Mouse (Mus musculus): ENCODE results near the gene Frmd4a.

Frmd4a gene

DNA sequence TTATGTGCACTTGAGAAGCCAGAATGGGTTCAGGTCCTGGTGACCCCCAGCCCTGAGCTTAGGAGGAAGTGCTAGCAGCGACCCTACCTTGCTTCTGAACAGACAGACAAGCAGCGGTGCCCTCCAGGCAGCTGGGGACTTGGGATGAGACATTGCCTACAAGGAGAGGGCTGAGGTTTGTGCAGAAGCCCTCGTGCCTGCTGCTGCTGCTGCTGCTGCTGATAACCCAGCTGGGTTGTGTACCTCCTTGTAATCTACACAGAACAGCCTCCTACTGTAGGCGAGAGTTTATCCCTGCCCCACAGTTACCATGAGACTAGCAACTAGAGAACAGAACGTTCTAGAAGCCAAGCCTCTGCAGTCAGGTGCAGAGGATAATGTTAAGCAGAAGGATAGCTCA lies 543.7 kb downstream of the Frmd4a start:
- DNase-seq, result no peak

DNA sequence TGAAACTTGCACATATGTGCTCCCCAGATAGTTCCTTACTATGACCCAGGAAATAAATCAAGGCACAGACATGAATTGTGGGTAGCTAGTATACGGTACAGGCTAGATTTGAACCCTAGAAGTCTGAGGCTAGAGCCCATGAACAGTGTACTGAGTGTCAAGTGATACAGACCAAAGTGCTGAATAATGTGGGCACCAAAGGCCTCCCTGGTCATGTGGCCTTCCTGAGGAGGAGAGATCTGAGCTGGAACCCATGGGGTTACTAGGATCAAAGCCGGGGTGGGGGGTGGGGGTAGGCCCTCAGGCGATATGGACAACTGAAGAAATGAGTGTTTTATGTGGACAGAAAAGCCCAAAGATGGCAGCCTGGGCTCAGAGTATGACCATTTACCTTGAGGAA lies 544.9 kb downstream of the Frmd4a start:
- no peak for DNase-seq

- no peak for DNase-seq
Measured at GRCm38 (mm10) chr2:4562826-4563225, 545.3 kb downstream of the Frmd4a start.

DNA sequence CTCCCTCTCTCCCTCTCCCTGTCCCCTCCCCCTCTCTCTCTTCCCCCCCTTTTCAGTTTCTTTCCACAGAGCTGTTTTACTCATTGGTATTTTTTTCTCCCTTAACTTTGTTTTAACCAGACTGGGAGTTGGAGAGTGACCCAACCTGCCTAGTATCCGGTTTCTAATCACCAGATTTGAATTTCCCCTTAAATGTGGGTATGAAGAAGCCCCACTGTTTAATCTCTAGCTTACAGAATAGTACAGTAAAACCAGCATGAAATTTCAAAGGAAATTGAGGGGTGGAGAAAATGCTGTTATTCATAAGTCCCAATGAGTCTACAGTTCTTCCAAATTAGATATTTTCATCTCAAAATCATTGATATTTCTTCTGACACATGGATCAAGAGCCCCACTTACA lies 545.8 kb downstream of the Frmd4a start:
- DNase-seq, result no peak

DNA sequence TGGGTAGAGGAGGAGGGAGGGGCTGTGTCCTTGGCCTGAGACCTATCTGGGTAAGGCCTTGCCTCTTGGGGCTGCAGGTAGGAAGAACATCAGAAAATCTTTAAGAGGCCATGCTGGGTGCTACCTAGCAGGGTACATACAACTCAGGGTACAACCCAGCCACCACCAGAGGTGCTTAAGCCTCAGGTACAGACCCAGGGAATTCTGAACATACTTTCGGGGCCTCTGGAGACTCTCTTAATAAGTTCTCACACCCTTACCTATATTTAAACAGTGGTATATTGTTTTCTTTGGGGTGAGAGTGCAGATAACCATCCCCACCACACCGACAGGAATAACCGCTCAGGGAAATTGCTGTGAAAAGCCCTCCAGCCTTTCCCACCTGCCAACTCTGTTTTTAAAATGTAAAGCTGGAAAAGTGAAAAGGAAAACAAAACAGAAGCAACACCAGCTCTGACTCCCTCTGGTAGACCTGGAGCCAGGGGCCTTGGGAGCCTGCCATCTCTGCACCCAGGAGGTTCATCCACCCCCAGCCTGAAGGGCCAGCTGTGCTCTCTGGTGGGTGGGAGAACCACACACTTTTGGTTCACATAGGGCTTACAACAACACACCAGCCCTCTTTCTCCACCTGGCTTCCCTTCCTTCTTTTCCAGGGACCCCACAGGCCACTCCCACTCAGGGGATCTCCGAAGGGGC lies 548.9 kb downstream of the Frmd4a start:
- no peak for DNase-seq

DNA sequence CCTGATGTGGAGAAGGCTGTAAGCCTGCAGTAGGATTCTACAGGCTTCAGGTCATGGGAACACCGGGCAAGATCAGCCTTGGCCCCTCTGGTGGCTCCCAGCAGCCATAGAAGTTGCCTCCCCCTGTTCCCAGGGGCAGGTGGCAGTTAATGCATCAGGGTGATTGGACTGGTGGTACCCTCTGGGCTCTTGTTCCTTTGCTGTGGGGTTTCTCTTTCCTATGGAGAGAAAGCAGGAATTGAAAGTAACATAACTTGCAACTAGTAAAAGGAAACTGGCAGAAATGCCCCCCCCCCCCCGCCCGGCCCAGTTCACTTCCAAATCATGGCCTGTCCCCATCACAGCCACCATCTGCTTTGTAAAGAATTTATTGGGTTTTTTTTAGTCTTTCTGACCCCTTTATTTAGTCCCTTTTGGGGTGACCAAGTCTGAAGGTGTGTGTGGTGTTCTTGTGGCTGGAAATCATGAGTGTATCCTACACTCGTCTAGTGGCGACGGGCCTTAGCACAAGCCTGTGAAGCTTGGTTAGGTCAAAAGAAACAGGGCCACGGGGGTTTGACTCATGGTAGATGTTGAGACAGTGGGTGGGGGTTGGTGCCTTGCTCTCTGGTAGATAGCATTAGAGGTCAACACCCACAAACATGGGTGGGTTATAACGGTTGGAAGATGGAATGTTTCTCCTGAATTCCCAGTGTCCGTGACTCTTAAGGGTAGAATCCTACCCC lies 549.6 kb downstream of the Frmd4a start:
- DNase-seq, result no peak

DNA sequence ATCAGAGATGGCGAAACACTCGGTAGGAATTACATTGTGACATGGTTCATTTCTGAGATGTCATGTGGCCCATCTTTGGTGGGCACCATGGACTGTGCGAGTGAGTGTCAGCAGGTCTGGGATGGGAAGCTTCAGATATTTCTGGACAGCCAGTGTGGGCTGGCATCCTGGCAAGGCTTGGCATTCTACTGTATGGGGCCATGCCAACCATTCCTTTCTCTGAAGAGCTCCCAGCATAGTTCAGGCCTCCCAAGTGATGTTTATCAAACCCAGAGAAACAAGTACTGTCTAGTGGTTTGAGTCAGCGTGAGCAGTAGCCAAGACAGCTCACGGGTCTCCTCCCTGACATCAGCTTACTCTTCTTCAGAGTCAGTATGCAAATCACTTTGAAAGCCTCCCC lies 551.5 kb downstream of the Frmd4a start:
- DNase-seq, result no peak

DNA sequence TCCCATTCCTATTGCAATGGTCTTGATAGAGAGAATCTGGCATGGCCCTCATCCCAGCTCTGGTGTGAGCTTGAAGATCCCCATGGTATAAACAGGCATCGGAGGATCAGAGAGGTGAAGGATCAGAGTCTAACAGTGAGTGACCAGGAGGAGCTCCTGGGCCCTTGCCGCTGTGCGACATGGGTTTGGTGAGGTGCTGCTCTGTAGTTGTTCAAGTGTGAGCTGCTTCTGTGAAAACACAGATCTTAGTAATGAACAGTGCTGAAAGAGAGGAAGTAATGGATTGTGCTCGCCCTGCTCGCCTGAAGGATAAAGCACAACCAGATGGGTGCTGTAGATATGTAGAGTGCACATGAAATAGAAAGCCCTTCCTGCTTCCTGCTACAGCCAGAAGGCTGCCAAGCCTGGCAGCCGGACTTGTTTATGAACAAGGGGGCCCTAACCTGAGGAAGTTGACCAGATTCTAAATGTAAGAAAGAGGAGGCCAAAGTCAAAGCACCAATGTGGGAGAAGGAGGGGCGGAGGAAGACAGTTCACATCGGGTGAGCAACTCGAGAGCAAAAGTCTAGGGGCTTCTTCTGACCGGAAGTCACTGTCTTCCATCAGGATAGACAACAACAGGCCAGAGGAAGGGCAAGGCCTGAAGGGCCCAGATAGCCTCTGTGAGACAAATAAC lies 552.8 kb downstream of the Frmd4a start:
- no peak for DNase-seq

DNA sequence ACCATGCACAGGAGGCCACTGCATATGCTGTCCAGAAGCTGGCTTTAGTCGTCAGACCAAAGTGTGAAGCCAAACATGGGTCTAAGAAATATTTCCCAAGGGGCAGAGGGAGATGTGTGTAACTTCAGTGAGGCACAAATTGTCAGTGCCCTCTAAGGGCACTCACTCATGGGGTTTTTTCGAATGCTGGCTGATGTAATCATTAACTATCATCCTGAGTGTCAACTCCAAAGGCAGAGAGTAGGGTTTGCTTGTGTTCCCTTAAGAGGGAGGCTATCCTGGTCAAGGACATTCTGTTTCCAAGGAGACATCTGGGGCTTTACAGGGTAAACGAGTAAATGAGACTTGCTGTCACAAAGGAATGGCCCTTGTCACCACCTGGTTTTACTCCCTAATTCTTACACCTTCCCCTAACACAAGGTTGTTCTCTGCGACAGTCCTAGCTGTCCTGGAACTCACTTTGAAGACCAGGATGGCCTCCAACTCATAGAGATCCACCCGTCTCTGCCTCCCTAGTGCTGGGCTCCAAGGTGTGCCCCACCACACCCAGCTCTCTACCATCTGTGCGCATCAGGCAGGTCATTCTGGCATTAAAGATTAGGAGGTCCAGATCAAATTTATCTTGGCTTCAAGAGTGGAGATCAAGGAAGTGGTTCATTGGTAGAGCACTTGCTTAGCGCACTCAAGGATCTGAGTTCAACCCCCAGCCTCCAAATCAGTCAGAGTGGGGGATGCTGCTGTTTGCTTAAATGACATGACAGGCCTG lies 555.2 kb downstream of the Frmd4a start:
- no peak for DNase-seq

GRCm38 (mm10) chr2:4573386-4573785 lies 555.9 kb downstream of the Frmd4a start:
- no peak for DNase-seq

DNA sequence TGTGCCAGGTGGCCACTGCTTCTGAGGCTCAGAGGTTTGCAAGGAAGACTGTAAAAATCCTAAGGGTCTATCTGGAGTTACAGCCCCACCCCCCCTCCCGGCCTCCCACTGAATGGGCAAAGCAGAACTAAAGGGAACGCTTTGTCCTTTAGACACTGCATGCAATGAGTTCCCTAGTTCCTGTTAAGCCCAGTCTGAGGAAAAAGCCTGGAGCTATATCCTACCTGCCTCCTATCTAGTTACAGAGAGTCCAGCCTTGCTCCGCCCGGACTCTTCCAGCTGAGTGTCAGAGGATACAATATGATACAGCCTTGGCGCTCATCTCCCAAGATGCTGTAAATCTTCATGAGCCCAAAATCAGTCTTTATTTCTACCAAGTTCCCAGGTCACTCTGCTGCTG lies 556.7 kb downstream of the Frmd4a start:
- no peak for DNase-seq

DNA sequence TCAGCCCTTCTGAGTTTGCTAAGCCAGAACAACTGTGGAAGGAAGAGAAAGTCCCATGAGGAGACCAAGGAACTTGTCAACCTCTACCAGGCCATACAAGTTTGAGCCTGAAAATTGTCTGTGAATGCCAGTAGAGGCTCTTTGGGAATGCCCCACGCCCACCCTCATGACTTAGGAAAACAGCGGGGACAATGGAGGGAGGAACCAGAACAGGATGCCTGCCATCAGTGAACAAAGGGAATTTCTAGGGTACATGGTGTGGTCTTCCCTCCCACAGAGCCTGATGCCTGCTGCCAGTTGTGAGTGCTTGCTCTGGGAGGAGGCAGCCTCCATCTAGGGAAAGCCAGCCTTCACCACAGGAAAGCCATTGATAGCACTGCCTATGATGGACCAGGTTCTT lies 557.6 kb downstream of the Frmd4a start:
- no peak for DNase-seq

DNA sequence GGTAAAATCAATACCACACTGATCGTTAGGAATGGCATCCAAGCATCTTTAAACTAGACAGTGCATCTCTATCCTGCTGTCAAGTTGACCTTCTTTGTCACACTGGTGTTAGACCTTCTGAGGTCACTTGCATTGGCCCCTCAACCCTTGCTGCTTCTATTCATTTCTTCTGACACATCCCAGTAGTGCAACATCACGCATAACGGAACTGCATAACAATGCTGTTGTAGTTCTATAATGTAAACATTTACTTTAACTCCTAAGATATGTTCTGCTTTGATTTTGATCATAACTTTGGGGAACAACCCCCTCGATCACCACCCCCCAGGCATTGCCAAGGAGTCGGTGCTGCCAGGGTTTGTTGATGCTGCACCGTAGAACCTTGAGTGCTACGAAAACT lies 558.5 kb downstream of the Frmd4a start:
- no peak for DNase-seq

- no peak for DNase-seq
Measured at GRCm38 (mm10) chr2:4578291-4578690, 560.8 kb downstream of the Frmd4a start.

GRCm38 (mm10) chr2:4579357-4580068 lies 562.0 kb downstream of the Frmd4a start:
- no peak for DNase-seq

DNA sequence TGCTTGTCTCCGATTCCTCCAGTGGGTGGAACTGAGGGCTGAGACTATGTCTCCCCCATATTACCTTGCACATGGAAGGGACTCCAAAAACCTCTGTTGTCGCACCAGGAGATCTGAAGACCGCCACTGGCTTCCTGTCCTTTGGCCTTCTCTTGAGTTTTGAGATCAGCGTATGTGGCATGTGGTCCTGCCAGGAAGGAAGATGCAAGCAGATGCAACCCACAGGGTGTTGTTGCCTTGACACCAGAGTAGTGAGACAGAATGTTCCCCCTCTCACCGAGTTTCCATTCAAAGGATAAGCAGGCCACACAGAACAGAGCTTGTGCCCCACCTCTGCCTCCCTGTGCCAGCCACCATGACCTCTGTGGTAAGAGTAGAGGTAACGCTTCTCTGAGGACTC lies 563.1 kb downstream of the Frmd4a start:
- DNase-seq, result peak; percentile 39 to 42

DNA sequence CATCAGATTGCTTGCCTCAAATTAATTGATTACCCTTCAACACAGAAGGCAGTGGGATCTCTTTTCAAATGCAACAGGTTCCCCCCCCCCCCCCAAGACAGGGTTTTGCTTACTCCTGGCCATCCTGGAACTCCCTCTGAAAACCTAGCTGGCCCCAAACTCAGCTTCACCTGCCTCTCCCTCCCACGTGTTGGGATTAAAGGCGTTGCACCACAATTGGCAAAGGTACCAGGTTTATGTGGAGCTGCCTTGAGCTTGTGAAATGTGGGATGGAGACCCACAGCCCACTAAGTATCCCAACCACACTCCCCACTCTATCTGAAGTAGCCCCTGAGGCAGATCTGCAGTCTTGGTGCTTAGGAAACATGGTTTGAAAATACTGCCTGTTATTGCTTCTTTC lies 565.4 kb downstream of the Frmd4a start:
- no peak for DNase-seq

DNA sequence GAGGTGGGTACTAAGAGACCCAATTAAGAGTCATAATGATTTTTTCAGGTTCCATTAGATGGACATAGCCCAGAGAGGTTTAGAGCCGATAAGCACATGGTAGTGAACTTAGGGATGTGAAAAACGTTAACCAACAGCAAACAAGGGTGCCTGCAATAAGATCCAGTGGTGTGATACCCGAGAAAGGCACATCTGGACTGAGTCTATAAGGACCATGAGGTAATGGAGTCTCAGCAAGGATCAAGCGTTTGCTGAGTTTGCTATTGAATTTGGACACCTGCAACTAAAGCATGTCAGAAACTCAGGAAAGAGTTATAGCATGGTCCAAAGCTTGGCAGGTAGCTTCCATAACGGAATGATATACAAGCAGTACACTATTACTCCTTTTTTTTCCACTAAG lies 566.7 kb downstream of the Frmd4a start:
- DNase-seq, result no peak

- DNase-seq, result no peak
Measured at GRCm38 (mm10) chr2:4586245-4586644, 568.7 kb downstream of the Frmd4a start.

DNA sequence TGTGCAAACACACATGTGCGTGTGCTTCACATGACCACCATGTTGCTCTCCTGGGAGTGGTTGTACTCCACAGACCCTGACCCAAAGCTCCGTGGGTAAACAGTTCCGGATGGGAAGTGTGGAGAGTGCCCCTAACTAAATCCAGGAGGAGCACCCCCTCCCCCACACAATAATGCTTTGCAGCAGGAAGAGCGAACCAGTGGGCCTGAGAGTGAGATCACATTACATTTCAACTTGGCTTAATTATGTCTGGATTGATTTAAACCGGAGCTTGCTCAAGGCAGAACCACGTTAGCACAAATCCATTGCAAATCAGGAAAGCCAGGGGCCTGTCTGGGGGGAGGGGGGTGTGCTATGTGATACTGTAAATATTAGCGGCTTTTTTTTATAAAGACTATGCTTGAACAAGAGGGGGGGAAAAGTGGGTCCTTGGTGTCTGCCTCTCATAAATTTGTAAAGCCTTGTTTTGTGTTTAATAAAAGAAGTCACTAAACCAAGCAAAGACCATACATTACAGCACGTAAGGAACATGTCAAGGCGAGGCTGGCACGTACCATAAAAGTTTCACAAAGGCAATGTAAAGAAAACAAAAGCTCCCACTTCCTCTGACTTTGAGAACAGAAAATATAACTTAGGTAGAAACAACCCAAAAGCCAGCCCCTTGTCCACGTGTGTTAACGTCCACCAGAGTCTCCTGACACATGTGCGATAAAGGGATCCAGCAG lies 570.3 kb downstream of the Frmd4a start:
- DNase-seq, result no peak

GRCm38 (mm10) chr2:4591647-4592046 lies 574.1 kb downstream of the Frmd4a start:
- no peak for DNase-seq

- DNase-seq, result no peak
Measured at GRCm38 (mm10) chr2:4592666-4593065, 575.1 kb downstream of the Frmd4a start.
